Mouse (Mus musculus) heart, embryonic 14.5 days (tissue): Measurements from ENCODE around the gene Ecel1. TPM values are rescaled to one million over a fixed set of nuclear protein-coding genes. Genes with fewer than 3 reads are reported as not detected.

Experiments used
- ATAC-seq: fragments of 200-750 bp; cut with Nextera tagmentation; 2 replicates; pipeline ENCODE4 v1.8.0; 2017; ENCODE audit warnings: low read depth, moderate TSS enrichment; ENCODE audit not compliant: insufficient number of reproducible peaks, insufficient read depth, low FRiP score
- H3K27ac ChIP-seq, 2 experiments: fragments of 200-500 bp in 1 of 2; fragments of 300-500 bp in 1 of 2; sonication (generic) in 1 of 2; replicated peaks in 1 of 2; 2 replicates each; pipeline ENCODE4 v1.5.1; 2012 to 2014; ENCODE audit warnings: low read depth in 2 of 2, low read length in 2 of 2, control low read depth in 1 of 2, mild to moderate bottlenecking in 1 of 2, mixed read lengths in 1 of 2; ENCODE audit not compliant: control insufficient read depth in 1 of 2, insufficient read depth in 1 of 2
- H3K27me3 ChIP-seq: fragments of 300-500 bp; sonication (generic); 2 replicates; pipeline ENCODE4 v1.6.1; 2014; ENCODE audit warnings: mild to moderate bottlenecking, low read length, control low read depth; ENCODE audit not compliant: control insufficient read depth, insufficient read depth
- H3K36me3 ChIP-seq: fragments of 300-500 bp; sonication (generic); 2 replicates; pipeline ENCODE4 v1.6.1; 2014; ENCODE audit warnings: mild to moderate bottlenecking, control low read depth, low read length, mixed read lengths; ENCODE audit not compliant: control insufficient read depth, insufficient read depth
- H3K4me1 ChIP-seq, 2 experiments: fragments of 200-500 bp in 1 of 2; fragments of 300-500 bp in 1 of 2; sonication (generic) in 1 of 2; 2 replicates each; pipeline ENCODE4 v1.6.1; 2012 to 2014; ENCODE audit warnings: low read length in 2 of 2, control low read depth in 1 of 2, mixed read lengths in 1 of 2; ENCODE audit not compliant: control insufficient read depth in 2 of 2, insufficient read depth in 2 of 2
- H3K4me2 ChIP-seq: fragments of 300-500 bp; sonication (generic); 2 replicates; pipeline ENCODE4 v1.6.1; 2014; ENCODE audit warnings: mild to moderate bottlenecking, low read length
- H3K4me3 ChIP-seq, 2 experiments: fragments of 200-500 bp in 1 of 2; fragments of 300-500 bp in 1 of 2; sonication (generic) in 1 of 2; 2 replicates each; pipeline ENCODE4 v1.5.1; 2012 to 2014; ENCODE audit warnings: low read length in 2 of 2, mild to moderate bottlenecking in 2 of 2, control low read depth in 1 of 2, low read depth in 1 of 2, moderate library complexity in 1 of 2; ENCODE audit not compliant: control insufficient read depth in 1 of 2, insufficient read depth in 1 of 2
- H3K9ac ChIP-seq: fragments of 300-500 bp; sonication (generic); 2 replicates; pipeline ENCODE4 v1.6.1; 2014; ENCODE audit warnings: mild to moderate bottlenecking, low read length
- H3K9me3 ChIP-seq: fragments of 300-500 bp; sonication (generic); 2 replicates; pipeline ENCODE4 v1.6.1; 2016; ENCODE audit warnings: low read length, control low read depth; ENCODE audit not compliant: control insufficient read depth
- WGBS: fragments of 180-500 bp; shearing (Covaris S2); extraction: QIAGEN DNeasy Blood & Tissue Kit; methylation state at CpG from one replicate; pipeline ENCODE4 v1.1.7; 2014; 5-methylcytosine and 5-hydroxymethylcytosine counted together
- polyA plus RNA-seq: library from polyadenylated mRNA; unstranded; fragments of >200 nt; fragmentation: Nextera tagmentation; extraction: Ambion mirVana; gene quantifications from 2 replicates; pipeline ENCODE4 v1.2.1, GENCODE M21; 2014

Ecel1 gene
- polyA plus RNA-seq, 1 experiment from 2014 or later = 1.7 TPM

DNA sequence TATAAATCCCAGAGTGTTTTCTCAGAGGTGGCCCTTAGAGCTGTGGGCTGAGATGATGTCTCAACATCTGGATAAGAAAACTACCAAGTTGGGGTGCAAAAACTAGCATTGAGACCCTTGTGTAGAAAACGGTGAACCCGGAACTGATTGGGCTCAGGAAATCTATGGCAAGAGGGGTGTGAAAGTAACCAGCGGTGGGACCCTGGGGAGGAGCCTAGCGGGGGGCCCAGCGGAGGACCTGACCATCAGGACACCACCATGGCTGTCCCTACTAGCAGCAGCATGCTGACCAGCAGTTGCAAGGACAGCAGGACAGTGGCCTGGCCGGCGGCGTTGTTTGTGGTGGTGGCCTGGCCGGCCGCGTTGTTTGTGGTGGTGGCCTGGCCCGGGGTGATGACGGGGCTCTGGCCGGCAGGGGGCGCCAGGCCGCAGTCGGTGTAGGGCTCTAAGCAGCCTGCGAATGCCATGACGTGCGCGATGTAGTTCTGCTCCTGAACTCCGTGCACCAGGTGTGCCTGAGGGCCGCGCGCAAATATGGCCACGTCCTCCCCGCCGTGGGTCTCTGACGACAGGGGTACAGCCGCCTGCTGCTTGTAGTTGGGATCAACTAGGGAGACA lies 57.9 kb downstream of the Ecel1 start:
- Histone ChIP-seq H3K4me2 (peak overlapping the region; percentile 47), H3K27me3 (0 out of 2 replicates have a peak, but pooled peaks cover 4% of the 10 kb centered on the region), H3K27ac (no peak overlapping the region), H3K9ac (no peak overlapping the region; the same call in 1 of the 2 replicates), H3K36me3 (no peaks in the 10 kb centered on the region), H3K4me3 (no peak overlapping the region), H3K4me1 (peaks cover 0 to 5% of the 10 kb centered on the region in 2 experiments; a peak in 1 of 4 replicates), H3K9me3 (no peaks in the 10 kb centered on the region)
- peak; percentile 52; the same call in 1 of the 2 replicates for ATAC-seq
- WGBS = 15% methylated on average over 30 of the region's 30 CpGs

Other genes starting within 250 kb of the Ecel1 start
- not detected in 2 replicates for gene Alppl2, start 66.6 kb downstream of the Ecel1 start, polyA plus RNA-seq
- gene Alpi, start 54.9 kb downstream of the Ecel1 start, polyA plus RNA-seq = not detected in 2 replicates
- gene Akp3, start 31.5 kb downstream of the Ecel1 start, polyA plus RNA-seq = not detected in 2 replicates
- gene Prss56, start 26.8 kb upstream of the Ecel1 start, polyA plus RNA-seq = 0.09 TPM in 1 of 2 replicates, not detected in the other
- 0.08 TPM in 1 of 2 replicates, not detected in the other for gene Chrnd, start 34.1 kb upstream of the Ecel1 start, polyA plus RNA-seq
- 1.5 and 1.6 TPM in 2 replicates for gene Chrng, start 48.1 kb upstream of the Ecel1 start, polyA plus RNA-seq
- 101 TPM in 2 replicates for gene Eif4e2, start 57.4 kb upstream of the Ecel1 start, polyA plus RNA-seq
- gene Efhd1, start 107.8 kb upstream of the Ecel1 start, polyA plus RNA-seq = 0.11 TPM in 1 of 2 replicates, not detected in the other
- gene Gigyf2, start 170.5 kb upstream of the Ecel1 start, polyA plus RNA-seq = 29.3 and 30.4 TPM in 2 replicates
- 0.36 TPM in 1 of 2 replicates, not detected in the other for gene Kcnj13, start 238.2 kb upstream of the Ecel1 start, polyA plus RNA-seq